Mouse (Mus musculus) midbrain, embryonic 14.5 days (tissue): ENCODE results near the gene Ralgapb. TPM values are rescaled to one million over a fixed set of nuclear protein-coding genes. Genes with fewer than 3 reads are reported as not detected.

Experiments
- ATAC-seq: fragments of 200-750 bp; cut with Nextera tagmentation; 2 replicates; pipeline ENCODE4 v1.8.0; 2017; ENCODE audit warnings: moderate number of reproducible peaks, moderate library complexity; ENCODE audit not compliant: low FRiP score, low TSS enrichment
- DNase-seq: peaks from one replicate; pipeline ENCODE4 v3.0.0-alpha.2; 2015
- H3K27ac ChIP-seq: fragments of 300-500 bp; sonication (generic); replicated peaks from 2 replicates; pipeline ENCODE4 v1.5.1; 2014; ENCODE audit warnings: mild to moderate bottlenecking, low read depth, low read length, moderate library complexity
- H3K27me3 ChIP-seq: fragments of 300-500 bp; sonication (generic); 2 replicates; pipeline ENCODE4 v1.6.1; 2014; ENCODE audit warnings: low read length, control low read depth, mixed read lengths; ENCODE audit not compliant: control insufficient read depth, insufficient read depth
- H3K36me3 ChIP-seq: fragments of 300-500 bp; sonication (generic); 2 replicates; pipeline ENCODE4 v1.6.1; 2014; ENCODE audit warnings: low read length, control low read depth; ENCODE audit not compliant: control insufficient read depth, insufficient read depth
- H3K4me1 ChIP-seq: fragments of 300-500 bp; sonication (generic); 2 replicates; pipeline ENCODE4 v1.6.1; 2014; ENCODE audit warnings: mild to moderate bottlenecking, antibody characterized with exemption, low read length, control low read depth; ENCODE audit not compliant: control insufficient read depth, insufficient read depth
- H3K4me2 ChIP-seq: fragments of 300-500 bp; sonication (generic); 2 replicates; pipeline ENCODE4 v1.6.1; 2014; ENCODE audit warnings: mild to moderate bottlenecking, low read length, moderate library complexity
- H3K4me3 ChIP-seq: fragments of 300-500 bp; sonication (generic); replicated peaks from 2 replicates; pipeline ENCODE4 v1.5.1; 2014; ENCODE audit warnings: low read depth, low read length
- H3K9ac ChIP-seq: fragments of 300-500 bp; sonication (generic); replicated peaks from 2 replicates; pipeline ENCODE4 v1.6.1; 2014; ENCODE audit warnings: mild to moderate bottlenecking, low read length, moderate library complexity
- H3K9me3 ChIP-seq: fragments of 300-500 bp; sonication (generic); 2 replicates; pipeline ENCODE4 v1.6.1; 2016; ENCODE audit warnings: low read length, control low read depth, mixed read lengths; ENCODE audit not compliant: control insufficient read depth
- WGBS: fragments of 180-500 bp; shearing (Covaris S2); extraction: QIAGEN DNeasy Blood & Tissue Kit; methylation state at CpG from one replicate; pipeline ENCODE4 v1.1.7; 2014; 5-methylcytosine and 5-hydroxymethylcytosine counted together
- polyA plus RNA-seq: library from polyadenylated mRNA; unstranded; fragments of >200 nt; fragmentation: Nextera tagmentation; extraction: Ambion mirVana; gene quantifications from 2 replicates; pipeline ENCODE4 v1.2.1, GENCODE M21; 2014

Ralgapb gene
- polyA plus RNA-seq, 1 experiment from 2014 or later: 32.6 TPM

GRCm38 (mm10) chr2:158541286-158541685 is 131.6 kb downstream of the Ralgapb start:
- H3K9ac ChIP-seq: no peak overlapping the region
- H3K36me3 ChIP-seq: no peaks in the 10 kb centered on the region
- H3K9me3 ChIP-seq: no peaks in the 10 kb centered on the region
- H3K4me2 ChIP-seq: no peak overlapping the region
- no peaks in the 10 kb centered on the region for H3K27me3 ChIP-seq
- ATAC-seq (no peak), DNase-seq (no peak)
- H3K4me1 ChIP-seq: no peaks in the 10 kb centered on the region
- 68% methylated on average over 4 of the region's 4 CpGs for WGBS
- no peak overlapping the region for H3K4me3 ChIP-seq
- H3K27ac ChIP-seq: no peak overlapping the region

- DNase-seq: no peak
- ATAC-seq: no peak
- H3K4me2 ChIP-seq: no peak overlapping the region
- no peak overlapping the region for H3K27ac ChIP-seq
- H3K9me3 ChIP-seq: no peaks in the 10 kb centered on the region
- no peaks in the 10 kb centered on the region for H3K4me1 ChIP-seq
- H3K27me3 ChIP-seq: no peaks in the 10 kb centered on the region
- no peak overlapping the region for H3K4me3 ChIP-seq
- H3K9ac ChIP-seq: no peak overlapping the region
- no peaks in the 10 kb centered on the region for H3K36me3 ChIP-seq
- 79% methylated on average over 2 of the region's 2 CpGs for WGBS
Measured at GRCm38 (mm10) chr2:158545266-158545665, 135.6 kb downstream of the Ralgapb start.

- Histone ChIP-seq H3K36me3 (no peaks in the 10 kb centered on the region), H3K4me1 (no peaks in the 10 kb centered on the region), H3K9me3 (no peaks in the 10 kb centered on the region), H3K4me3 (no peak overlapping the region), H3K9ac (no peak overlapping the region; the same call in 1 of the 2 replicates), H3K27me3 (no peaks in the 10 kb centered on the region), H3K4me2 (peak overlapping the region; percentile 21; the same call in 1 of the 2 replicates), H3K27ac (no peak overlapping the region)
- WGBS: 2% methylated on average over 17 of the region's 17 CpGs
- ATAC-seq (peak; percentile 66; the same call in 1 of the 2 replicates), DNase-seq (peak; percentile 95)
Measured at GRCm38 (mm10) chr2:158546751-158547150, 137.1 kb downstream of the Ralgapb start.

Other genes starting within 250 kb of the Ralgapb start
- gene D630003M21Rik, start 180.6 kb upstream of the Ralgapb start, polyA plus RNA-seq: 0.97 and 1.4 TPM in 2 replicates
- not detected in 2 replicates for gene Bpi, start 151.8 kb upstream of the Ralgapb start, polyA plus RNA-seq
- 1.2 and 2.2 TPM in 2 replicates for gene Lbp, start 103.4 kb upstream of the Ralgapb start, polyA plus RNA-seq
- gene Snhg11, start 34.2 kb upstream of the Ralgapb start, polyA plus RNA-seq: 225 and 337 TPM in 2 replicates
- gene Adig, start 92.8 kb downstream of the Ralgapb start, polyA plus RNA-seq: not detected in 2 replicates
- 0.57 and 0.87 TPM in 2 replicates for gene Arhgap40, start 102.9 kb downstream of the Ralgapb start, polyA plus RNA-seq
- gene Slc32a1, start 200.9 kb downstream of the Ralgapb start, polyA plus RNA-seq: 7.6 and 8.6 TPM in 2 replicates
- 13.9 and 14.8 TPM in 2 replicates for gene Actr5, start 215.0 kb downstream of the Ralgapb start, polyA plus RNA-seq